Mouse (Mus musculus): Measurements from ENCODE around the gene Ajap1. TPM values are rescaled to one million over a fixed set of nuclear protein-coding genes. Genes with fewer than 3 reads are reported as not detected.
A peak's percentile ranks its signal among the peaks of the same experiment; 100 is the strongest.

Gene Ajap1
- polyA plus RNA-seq, 1 experiment from 2014 or later: 0.53 TPM

DNA sequence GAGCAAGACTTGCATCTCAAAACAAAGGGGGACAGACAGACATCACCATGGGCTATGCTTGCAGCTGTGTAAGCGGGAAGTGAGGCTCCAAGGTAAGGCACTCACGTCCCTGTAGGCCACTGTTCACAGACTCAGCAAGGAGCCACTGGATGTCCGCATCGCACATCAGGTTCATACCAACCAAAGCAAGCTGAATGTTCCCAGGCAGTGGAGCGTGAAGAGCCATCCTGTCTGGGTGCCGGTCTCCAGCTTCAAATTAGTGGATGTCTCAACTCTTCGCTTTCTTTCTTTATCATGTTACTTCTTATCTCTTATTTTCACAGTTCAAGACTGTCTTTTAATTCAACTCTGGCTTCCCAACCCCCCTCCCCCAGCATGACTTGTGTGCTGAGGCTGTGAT lies 101.2 kb downstream of the Ajap1 start:
- Histone ChIP-seq H3K36me3 (ENCODE audit: control insufficient read depth, insufficient read depth, low read length) (no peaks in the 10 kb centered on the region), H3K27ac (ENCODE audit: low read length) (no peak overlapping the region), H3K4me2 (ENCODE audit: low read depth, low read length) (no peak overlapping the region), H3K4me1 (ENCODE audit: control insufficient read depth, insufficient read depth, low read length) (no peaks in the 10 kb centered on the region), H3K4me3 (replicated peaks; ENCODE audit: low read length) (no peak overlapping the region), H3K27me3 (ENCODE audit: control insufficient read depth, insufficient read depth, low read length) (no peaks in the 10 kb centered on the region), H3K9me3 (replicated peaks; ENCODE audit: control insufficient read depth, low read length) (no peaks in the 10 kb centered on the region), H3K9ac (ENCODE audit: low read length) (no peak overlapping the region)
- WGBS: 60% methylated on average over 7 of the region's 7 CpGs
- no peak for ATAC-seq (ENCODE audit: insufficient read depth, low FRiP score)

DNA sequence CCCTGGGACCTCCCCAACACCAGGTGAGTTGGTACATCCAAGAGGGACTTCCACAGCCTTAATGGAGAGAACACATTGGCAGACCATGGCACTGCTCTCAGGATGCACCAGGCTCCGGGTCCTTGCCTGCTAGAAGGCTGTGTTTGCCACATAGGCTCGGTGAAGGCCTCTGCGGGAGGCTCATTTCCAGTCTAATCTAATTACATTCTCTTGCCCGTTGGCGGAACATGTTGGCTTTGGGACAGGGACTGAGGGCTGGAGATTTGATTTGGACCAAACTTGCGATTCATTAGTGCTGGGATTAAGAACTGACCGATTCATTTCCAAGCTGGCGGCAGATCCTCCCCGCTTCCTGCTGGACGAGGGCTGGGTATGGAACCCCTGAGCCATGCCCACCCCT lies 101.7 kb downstream of the Ajap1 start:
- no peak for ATAC-seq (ENCODE audit: insufficient read depth, low FRiP score)
- Histone ChIP-seq H3K9ac (ENCODE audit: low read length) (no peak overlapping the region), H3K4me2 (ENCODE audit: low read depth, low read length) (no peak overlapping the region), H3K9me3 (replicated peaks; ENCODE audit: control insufficient read depth, low read length) (no peaks in the 10 kb centered on the region), H3K27me3 (ENCODE audit: control insufficient read depth, insufficient read depth, low read length) (no peaks in the 10 kb centered on the region), H3K4me1 (ENCODE audit: control insufficient read depth, insufficient read depth, low read length) (no peaks in the 10 kb centered on the region), H3K27ac (ENCODE audit: low read length) (no peak overlapping the region), H3K4me3 (replicated peaks; ENCODE audit: low read length) (no peak overlapping the region), H3K36me3 (ENCODE audit: control insufficient read depth, insufficient read depth, low read length) (no peaks in the 10 kb centered on the region)
- 85% methylated on average over 10 of the region's 10 CpGs for WGBS

DNA sequence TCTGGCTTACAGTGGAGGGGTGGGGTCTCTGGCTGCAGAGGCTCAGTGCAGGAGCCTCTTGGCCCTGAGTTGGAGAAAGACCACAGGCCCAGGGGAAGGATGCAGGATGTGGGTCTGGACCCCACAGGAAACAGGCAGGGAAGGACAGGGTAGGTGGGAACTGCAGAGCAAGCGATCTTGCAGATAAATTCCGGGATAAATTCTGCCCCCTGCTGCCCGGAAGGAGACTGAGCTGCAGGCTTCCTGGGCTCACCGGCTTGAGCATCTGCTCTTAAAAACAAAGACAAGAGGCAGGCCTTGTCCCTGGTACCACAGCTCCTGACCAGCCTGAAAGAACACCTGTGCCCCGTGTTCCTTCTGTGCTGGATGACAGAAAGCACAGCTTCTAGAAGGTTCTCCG lies 104.6 kb downstream of the Ajap1 start:
- Histone ChIP-seq H3K27ac (ENCODE audit: low read length) (no peak overlapping the region), H3K36me3 (ENCODE audit: control insufficient read depth, insufficient read depth, low read length) (no peaks in the 10 kb centered on the region), H3K4me2 (ENCODE audit: low read depth, low read length) (no peak overlapping the region), H3K27me3 (ENCODE audit: control insufficient read depth, insufficient read depth, low read length) (no peaks in the 10 kb centered on the region), H3K4me1 (ENCODE audit: control insufficient read depth, insufficient read depth, low read length) (no peaks in the 10 kb centered on the region), H3K4me3 (replicated peaks; ENCODE audit: low read length) (no peak overlapping the region), H3K9me3 (replicated peaks; ENCODE audit: control insufficient read depth, low read length) (no peaks in the 10 kb centered on the region), H3K9ac (ENCODE audit: low read length) (no peak overlapping the region)
- 0 out of 2 replicates have a peak, but pooled peaks have one; percentile 33 for ATAC-seq (ENCODE audit: insufficient read depth, low FRiP score)
- 17% methylated on average over 6 of the region's 6 CpGs for WGBS

DNA sequence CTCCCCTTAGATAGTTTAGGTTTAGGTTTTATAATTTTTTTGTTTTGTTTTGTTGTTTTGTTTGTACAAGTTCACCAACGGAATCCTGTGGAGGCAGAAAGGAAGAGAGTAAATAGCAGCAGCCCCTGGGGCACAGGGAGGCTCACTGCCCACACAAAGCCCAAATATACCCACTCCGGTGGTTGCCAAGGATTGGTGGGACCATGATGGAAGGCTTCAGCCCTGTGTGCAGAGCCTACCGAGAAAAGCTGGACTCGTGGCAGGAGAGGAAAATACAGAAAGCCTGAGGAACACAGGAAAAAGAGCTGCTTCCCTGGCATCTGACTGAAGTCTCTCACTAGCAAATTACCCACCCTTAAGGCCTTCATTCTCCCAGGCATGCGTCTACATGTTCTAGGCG lies 108.4 kb downstream of the Ajap1 start:
- no peaks in the 10 kb centered on the region for H3K4me1 ChIP-seq (ENCODE audit: control insufficient read depth, insufficient read depth, low read length)
- no peak for ATAC-seq (ENCODE audit: insufficient read depth, low FRiP score)
- no peaks in the 10 kb centered on the region for H3K36me3 ChIP-seq (ENCODE audit: control insufficient read depth, insufficient read depth, low read length)
- H3K4me2 ChIP-seq (ENCODE audit: low read depth, low read length): no peak overlapping the region
- H3K27ac ChIP-seq (ENCODE audit: low read length): no peak overlapping the region
- H3K9ac ChIP-seq (ENCODE audit: low read length): no peak overlapping the region
- 74% methylated on average over 6 of the region's 6 CpGs for WGBS
- H3K4me3 ChIP-seq (replicated peaks; ENCODE audit: low read length): no peak overlapping the region
- no peaks in the 10 kb centered on the region for H3K27me3 ChIP-seq (ENCODE audit: control insufficient read depth, insufficient read depth, low read length)
- no peaks in the 10 kb centered on the region for H3K9me3 ChIP-seq (replicated peaks; ENCODE audit: control insufficient read depth, low read length)

DNA sequence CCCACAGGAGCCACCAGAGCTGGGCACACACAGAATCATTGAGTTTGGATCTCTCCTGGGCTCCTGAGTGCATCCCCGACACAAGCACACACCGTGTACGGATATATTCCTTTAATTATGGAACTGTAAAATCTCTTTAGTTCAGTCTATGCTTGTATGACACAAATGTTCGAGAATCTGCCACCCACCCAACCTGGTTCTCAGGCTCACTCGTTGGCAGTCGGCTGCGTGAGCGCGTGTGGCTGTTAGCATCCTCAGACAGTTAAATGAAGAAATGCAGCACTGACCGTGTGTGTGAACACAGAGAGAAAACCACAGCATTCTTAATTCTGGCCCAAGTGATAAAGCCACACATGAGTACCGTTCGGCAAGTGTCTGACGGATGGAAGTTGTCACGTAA lies 109.5 kb downstream of the Ajap1 start:
- Histone ChIP-seq H3K4me1 (ENCODE audit: control insufficient read depth, insufficient read depth, low read length) (no peaks in the 10 kb centered on the region), H3K36me3 (ENCODE audit: control insufficient read depth, insufficient read depth, low read length) (no peaks in the 10 kb centered on the region), H3K9me3 (replicated peaks; ENCODE audit: control insufficient read depth, low read length) (no peaks in the 10 kb centered on the region), H3K27ac (ENCODE audit: low read length) (no peak overlapping the region), H3K9ac (ENCODE audit: low read length) (no peak overlapping the region), H3K27me3 (ENCODE audit: control insufficient read depth, insufficient read depth, low read length) (no peaks in the 10 kb centered on the region), H3K4me3 (replicated peaks; ENCODE audit: low read length) (no peak overlapping the region), H3K4me2 (ENCODE audit: low read depth, low read length) (no peak overlapping the region)
- WGBS: 89% methylated on average over 14 of the region's 14 CpGs
- no peak for ATAC-seq (ENCODE audit: insufficient read depth, low FRiP score)

DNA sequence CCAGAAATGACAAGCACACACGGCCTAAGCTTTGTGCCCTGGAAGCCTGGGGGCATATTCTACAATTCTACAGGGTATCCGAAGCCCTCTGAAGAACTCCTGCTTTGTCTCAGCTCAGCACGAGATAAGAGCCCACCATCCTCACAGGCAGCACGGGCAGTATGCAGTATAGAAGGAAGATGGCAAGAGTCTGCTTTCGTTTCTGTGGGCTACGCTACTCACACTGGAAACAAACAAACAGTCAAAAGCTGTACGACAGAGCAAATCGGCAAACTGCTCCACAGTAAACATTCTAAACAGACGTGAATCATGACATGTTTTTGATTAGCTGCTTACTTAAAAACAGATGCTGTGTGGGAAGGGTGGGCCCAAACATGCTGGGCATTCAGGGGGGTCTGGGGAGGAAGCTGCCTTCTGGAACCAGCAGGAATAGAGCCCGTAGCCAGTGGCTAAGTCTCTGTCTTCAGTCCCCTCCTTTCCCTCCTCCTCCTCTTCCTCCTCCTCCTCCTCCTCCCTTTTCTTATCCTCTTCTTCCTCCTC lies 113.9 kb downstream of the Ajap1 start:
- Histone ChIP-seq H3K9ac (ENCODE audit: low read length) (no peak overlapping the region), H3K4me1 (ENCODE audit: control insufficient read depth, insufficient read depth, low read length) (no peaks in the 10 kb centered on the region), H3K9me3 (replicated peaks; ENCODE audit: control insufficient read depth, low read length) (no peaks in the 10 kb centered on the region), H3K27me3 (ENCODE audit: control insufficient read depth, insufficient read depth, low read length) (no peaks in the 10 kb centered on the region), H3K36me3 (ENCODE audit: control insufficient read depth, insufficient read depth, low read length) (no peaks in the 10 kb centered on the region), H3K4me3 (replicated peaks; ENCODE audit: low read length) (no peak overlapping the region), H3K27ac (ENCODE audit: low read length) (no peak overlapping the region), H3K4me2 (ENCODE audit: low read depth, low read length) (no peak overlapping the region)
- no peak for ATAC-seq (ENCODE audit: insufficient read depth, low FRiP score)
- 56% methylated on average over 10 of the region's 10 CpGs for WGBS

DNA sequence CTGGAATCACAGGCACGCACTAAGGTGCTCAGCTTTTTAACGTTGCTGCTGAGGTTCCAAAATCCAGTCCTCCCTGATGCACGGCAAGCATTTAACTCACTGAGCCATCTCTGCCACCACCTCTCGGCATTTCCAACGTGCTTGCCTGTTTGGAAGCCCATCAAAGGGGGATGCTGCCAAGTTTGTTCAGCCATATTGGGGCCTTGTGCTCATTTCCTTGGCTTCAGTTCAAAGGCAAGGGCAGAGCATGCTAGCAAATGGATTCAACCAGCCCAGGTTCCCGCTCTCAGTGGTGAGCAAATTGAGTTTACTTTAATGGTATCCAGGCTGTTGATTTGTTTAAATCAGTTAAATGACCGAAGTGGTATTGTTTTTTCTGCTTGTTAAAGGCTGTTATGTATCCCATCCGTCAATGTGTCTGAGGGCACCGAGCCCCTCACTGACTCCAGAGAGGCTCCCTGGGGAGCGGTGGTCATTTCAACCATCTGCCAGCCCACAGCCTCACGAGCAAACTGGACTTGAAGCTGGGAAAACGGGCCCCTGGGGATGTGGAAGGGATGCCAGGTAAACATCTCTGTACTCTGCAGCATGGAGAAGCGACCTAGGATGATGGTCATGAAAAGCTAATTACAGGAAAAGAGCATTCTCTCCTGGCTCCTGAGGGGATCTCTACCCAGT lies 121.6 kb downstream of the Ajap1 start:
- Histone ChIP-seq H3K4me3 (replicated peaks; ENCODE audit: low read length) (no peak overlapping the region), H3K9me3 (replicated peaks; ENCODE audit: control insufficient read depth, low read length) (no peaks in the 10 kb centered on the region), H3K9ac (ENCODE audit: low read length) (no peak overlapping the region), H3K4me2 (ENCODE audit: low read depth, low read length) (no peak overlapping the region), H3K4me1 (ENCODE audit: control insufficient read depth, insufficient read depth, low read length) (no peaks in the 10 kb centered on the region), H3K27ac (ENCODE audit: low read length) (no peak overlapping the region), H3K36me3 (ENCODE audit: control insufficient read depth, insufficient read depth, low read length) (no peaks in the 10 kb centered on the region), H3K27me3 (ENCODE audit: control insufficient read depth, insufficient read depth, low read length) (no peaks in the 10 kb centered on the region)
- ATAC-seq (ENCODE audit: insufficient read depth, low FRiP score): no peak
- 38% methylated on average over 13 of the region's 13 CpGs for WGBS

DNA sequence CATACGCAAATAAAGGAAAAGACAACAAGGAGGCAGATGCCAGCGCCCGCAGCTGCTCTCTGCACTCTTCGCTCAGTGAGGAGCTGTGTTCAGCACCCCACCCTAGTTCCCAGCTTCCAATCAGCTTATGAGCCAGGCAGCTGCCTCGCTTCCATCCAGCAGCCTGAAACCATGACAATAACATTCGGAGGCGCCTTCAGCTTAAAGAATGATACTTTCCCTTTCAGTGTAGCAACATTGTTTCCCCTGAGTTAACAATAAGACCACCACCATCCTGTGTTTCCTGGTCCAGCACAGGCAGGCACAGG lies 124.4 kb downstream of the Ajap1 start:
- H3K9ac ChIP-seq (ENCODE audit: low read length): no peak overlapping the region
- H3K4me1 ChIP-seq (ENCODE audit: control insufficient read depth, insufficient read depth, low read length): no peaks in the 10 kb centered on the region
- H3K9me3 ChIP-seq (replicated peaks; ENCODE audit: control insufficient read depth, low read length): no peaks in the 10 kb centered on the region
- 65% methylated on average over 7 of the region's 7 CpGs for WGBS
- no peaks in the 10 kb centered on the region for H3K36me3 ChIP-seq (ENCODE audit: control insufficient read depth, insufficient read depth, low read length)
- H3K27me3 ChIP-seq (ENCODE audit: control insufficient read depth, insufficient read depth, low read length): no peaks in the 10 kb centered on the region
- 0 out of 2 replicates have a peak, but pooled peaks have one; percentile 13 for ATAC-seq (ENCODE audit: insufficient read depth, low FRiP score)
- H3K27ac ChIP-seq (ENCODE audit: low read length): no peak overlapping the region
- no peak overlapping the region for H3K4me2 ChIP-seq (ENCODE audit: low read depth, low read length)
- no peak overlapping the region for H3K4me3 ChIP-seq (replicated peaks; ENCODE audit: low read length)

DNA sequence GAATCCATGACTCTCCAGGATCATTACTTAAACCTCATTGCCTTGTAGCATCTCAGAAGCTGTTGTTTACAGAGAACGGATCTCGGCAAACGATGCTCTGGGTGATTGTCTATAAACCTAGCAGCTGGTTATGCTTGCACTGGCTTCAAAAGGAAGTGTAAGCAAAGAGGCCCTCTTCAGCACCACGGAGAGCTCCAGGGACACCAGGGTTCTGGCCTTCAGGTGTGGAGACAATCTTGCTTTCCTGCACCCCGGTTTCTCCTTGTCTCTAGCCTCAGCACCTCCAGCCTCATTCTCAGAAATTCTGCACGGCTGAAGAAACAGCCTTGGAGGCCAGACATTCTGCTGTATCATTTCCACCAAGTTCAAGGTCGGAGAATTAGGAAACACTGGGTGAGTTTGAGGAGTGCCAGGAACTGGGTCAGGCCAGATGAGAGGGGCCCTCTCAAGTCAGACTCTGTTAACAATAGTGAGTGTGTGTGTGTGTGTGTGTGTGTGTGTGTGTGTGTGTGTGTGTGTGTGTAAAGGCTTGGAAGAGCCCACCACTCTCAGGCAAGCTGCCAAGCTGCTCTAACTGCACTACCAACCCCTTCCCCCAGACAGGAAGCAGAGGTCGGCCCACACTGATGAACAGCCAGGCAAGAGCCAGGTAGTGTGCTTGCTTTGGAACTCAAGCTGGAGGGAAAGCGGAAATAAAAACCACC lies 124.9 kb downstream of the Ajap1 start:
- Histone ChIP-seq H3K36me3 (ENCODE audit: control insufficient read depth, insufficient read depth, low read length) (no peaks in the 10 kb centered on the region), H3K27me3 (ENCODE audit: control insufficient read depth, insufficient read depth, low read length) (no peaks in the 10 kb centered on the region), H3K27ac (ENCODE audit: low read length) (no peak overlapping the region), H3K4me2 (ENCODE audit: low read depth, low read length) (no peak overlapping the region), H3K4me3 (replicated peaks; ENCODE audit: low read length) (no peak overlapping the region), H3K4me1 (ENCODE audit: control insufficient read depth, insufficient read depth, low read length) (no peaks in the 10 kb centered on the region), H3K9me3 (replicated peaks; ENCODE audit: control insufficient read depth, low read length) (no peaks in the 10 kb centered on the region), H3K9ac (ENCODE audit: low read length) (no peak overlapping the region)
- ATAC-seq (ENCODE audit: insufficient read depth, low FRiP score): 0 out of 2 replicates have a peak, but pooled peaks have one; percentile 33
- WGBS: 39% methylated on average over 9 of the region's 9 CpGs
